Mouse (Mus musculus): ENCODE data around the gene Rell1.

The Rell1 gene

DNA sequence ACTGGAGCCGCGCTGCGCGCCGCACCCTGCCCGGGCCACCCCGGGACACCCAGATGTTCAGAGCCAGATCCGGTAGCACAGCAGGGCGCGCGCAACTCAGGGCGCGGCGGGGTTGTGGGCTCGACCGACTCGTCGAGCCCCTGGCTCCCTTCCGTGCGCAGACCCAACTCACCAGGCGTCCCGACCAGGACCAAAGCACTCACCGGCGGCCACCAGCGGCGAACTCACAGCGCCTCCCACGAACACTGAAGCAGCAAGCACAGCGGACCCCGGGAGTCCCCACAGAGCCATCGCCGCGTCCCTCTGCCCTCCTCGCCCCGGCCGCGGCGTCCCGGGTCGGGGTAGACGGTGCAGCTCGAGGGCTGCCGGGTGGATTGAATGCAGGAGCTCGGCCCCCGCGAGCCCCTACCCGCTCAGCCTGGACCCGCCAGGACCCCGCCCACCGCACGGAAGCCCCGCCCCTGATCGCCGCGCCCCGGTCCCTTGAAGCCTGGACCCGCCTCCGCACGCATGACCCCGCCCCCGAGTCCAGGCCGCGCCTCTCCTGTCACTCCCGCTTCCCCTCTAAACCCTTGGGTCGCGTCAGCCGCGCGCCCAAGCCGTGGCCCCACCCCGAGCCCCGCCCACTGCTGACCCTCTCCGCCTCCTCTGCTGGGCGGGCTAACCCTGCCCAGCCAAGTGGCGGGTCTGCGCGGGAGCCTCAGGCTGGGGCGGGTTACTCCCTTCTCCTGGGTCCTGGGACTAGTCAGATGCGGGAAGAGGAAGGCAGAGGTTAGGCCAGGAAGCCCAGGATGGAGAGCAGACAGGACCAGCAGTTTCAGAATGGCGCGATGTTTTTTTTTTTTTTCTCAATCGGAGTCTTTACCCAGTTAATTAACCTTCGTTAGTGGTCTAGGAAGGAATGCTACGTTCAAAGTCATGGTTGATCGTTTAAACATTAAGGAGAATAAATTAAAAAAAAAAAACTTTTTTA is at the start of gene Rell1:
Rell1 (minus strand) TSS at position 455 of the 973 bp plus-strand sequence.
- peak; percentile 81 for DNase-seq (ENCODE audit: low read depth)

GRCm38 (mm10) chr5:64012596-64013366 is 44.1 kb upstream of the Rell1 start:
- no peak for DNase-seq (ENCODE audit: low read depth)

DNA sequence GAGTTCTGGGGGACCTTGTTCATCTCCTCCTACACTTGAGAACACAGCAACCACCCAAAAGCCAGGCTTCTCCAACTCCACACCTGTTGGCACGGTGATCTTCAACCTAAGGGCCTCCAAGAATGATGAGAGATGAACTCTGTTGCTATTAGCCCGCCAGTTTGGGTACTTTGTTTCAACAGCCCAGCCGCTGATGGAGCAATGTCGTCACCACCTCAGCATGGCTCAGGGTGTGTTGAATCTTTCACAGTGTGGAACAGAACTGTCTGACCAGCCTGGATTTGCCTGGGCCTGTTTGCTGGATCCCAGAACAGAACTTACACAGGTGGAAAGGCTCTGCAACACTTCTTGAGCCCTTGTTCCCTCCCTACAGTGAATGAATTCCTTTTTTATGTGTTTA is 37.9 kb upstream of the Rell1 start:
- DNase-seq (ENCODE audit: low read depth) = no peak

- no peak for DNase-seq (ENCODE audit: low read depth)
Measured at GRCm38 (mm10) chr5:64003302-64003701, 34.6 kb upstream of the Rell1 start.

DNA sequence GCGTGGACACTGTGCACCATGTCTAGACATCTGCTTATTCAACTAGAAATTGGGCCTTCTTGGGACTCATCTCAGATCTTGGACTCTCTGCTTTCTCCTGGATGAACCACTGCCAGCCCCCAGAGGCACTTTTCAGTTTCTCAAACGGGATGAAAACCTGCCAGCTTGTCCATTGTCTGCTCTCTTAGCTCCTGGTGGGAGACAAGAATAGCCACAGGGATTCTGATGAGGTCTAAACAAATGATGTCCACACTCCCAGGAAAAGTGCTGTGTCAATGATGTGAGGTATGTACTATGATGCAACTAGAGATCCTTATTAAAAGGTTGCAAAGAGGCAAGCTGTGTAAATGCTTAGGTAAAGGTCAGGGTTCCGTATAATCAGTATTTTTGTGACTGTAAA is 25.2 kb upstream of the Rell1 start:
- DNase-seq (ENCODE audit: low read depth) = no peak

GRCm38 (mm10) chr5:63990675-63991074 is 22.0 kb upstream of the Rell1 start:
- no peak for DNase-seq (ENCODE audit: low read depth)

GRCm38 (mm10) chr5:63986337-63986736 is 17.6 kb upstream of the Rell1 start:
- no peak for DNase-seq (ENCODE audit: low read depth)

- no peak for DNase-seq (ENCODE audit: low read depth)
Measured at GRCm38 (mm10) chr5:63982296-63982695, 13.6 kb upstream of the Rell1 start.

DNA sequence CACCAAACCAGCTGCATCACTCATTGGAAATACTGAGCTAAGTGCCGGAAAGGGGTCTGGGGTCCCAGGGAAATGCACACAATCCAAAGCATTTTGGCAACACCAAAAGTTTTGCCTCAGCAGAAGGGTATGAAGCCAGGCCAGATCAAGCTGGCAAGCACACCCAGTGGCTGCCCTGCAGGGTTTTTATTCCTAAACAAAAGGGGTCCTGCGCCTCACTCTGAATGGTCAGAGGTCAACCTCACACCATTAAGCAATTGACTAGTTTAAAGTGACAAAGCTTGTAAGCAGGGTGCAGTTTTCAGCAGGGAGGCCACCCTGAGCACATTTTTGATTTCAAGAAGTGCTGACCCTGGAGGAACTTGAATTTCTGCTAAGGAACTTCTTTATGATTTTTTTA is 2.3 kb upstream of the Rell1 start:
- no peak for DNase-seq (ENCODE audit: low read depth)

DNA sequence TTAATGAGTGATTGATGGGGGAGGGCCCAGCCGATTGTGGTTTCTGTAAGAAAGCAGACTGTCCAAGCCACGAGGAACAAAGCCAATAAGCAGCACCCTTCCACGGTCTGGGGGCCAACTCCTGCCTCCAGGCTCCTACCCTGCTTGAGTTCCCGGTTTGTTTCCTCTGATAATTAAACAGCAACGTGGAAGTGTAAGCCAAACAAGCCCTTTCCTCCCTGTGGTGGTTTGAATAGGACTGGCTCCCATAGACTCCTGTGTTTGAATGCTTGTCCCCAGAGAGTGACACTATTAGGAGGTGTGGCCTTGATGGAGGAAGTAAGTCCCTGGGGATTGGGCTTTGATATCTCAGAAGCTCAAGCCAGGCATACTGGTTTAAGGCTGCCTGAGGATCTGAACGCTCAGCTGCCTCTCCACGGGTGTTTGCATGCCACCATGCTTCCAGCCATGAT is 1.6 kb upstream of the Rell1 start:
- no peak for DNase-seq (ENCODE audit: low read depth)

DNA sequence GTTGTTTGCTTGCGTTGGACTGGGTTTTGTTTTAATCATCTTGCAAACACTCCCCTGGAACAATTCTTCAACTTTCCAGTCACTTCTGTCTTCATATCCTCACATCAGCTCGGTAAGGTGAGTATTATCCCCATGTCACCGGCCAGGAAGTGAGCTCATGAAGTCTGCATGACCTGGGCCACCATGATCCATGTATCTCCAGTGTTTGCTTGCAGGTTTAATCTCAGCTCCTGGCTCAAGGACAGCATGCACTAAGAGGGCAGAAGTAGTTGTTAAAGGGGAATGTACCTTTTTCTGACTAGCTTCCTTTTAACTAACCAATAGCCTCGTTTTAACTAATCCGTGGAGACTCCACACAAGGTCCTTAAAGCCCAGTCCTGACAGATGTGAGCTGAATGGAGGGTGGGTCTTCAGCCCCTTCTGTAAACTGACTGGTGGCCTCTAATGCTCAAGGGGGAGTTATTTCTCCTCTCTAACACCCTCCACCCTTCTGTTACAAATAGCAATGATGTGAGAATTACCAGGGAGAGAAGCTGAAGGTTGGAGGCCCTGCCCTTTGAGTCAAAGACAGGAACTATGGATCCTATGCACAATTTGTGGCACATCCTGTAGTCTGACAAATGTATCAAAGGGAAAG is 897 bp upstream of the Rell1 start:
- no peak for DNase-seq (ENCODE audit: low read depth)

GRCm38 (mm10) chr5:63967591-63968141 is 1.0 kb downstream of the Rell1 start:
- no peak for DNase-seq (ENCODE audit: low read depth)

- DNase-seq (ENCODE audit: low read depth) = no peak
Measured at GRCm38 (mm10) chr5:63966379-63966778, 2.3 kb downstream of the Rell1 start.

DNA sequence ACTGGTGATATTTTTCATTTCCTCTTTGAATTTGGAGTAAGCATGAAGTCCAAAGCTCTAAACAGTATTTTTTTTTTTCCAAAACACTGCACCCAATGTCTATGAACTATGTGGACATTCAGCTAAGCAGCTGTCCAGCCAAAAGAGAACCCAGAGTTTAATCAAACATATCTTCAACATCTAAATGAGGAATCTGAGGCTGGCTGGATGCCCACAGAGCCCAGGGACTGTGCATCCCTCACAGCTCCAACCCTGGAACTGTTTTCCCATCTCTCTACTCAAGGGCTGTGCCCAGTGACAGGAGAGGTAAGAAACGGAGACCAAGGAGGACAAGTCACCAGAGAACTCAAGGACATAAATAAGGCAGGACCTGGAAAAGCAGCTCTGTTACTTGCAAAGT is 2.8 kb downstream of the Rell1 start:
- no peak for DNase-seq (ENCODE audit: low read depth)

GRCm38 (mm10) chr5:63964576-63964975 is 4.1 kb downstream of the Rell1 start:
- DNase-seq (ENCODE audit: low read depth) = no peak

DNA sequence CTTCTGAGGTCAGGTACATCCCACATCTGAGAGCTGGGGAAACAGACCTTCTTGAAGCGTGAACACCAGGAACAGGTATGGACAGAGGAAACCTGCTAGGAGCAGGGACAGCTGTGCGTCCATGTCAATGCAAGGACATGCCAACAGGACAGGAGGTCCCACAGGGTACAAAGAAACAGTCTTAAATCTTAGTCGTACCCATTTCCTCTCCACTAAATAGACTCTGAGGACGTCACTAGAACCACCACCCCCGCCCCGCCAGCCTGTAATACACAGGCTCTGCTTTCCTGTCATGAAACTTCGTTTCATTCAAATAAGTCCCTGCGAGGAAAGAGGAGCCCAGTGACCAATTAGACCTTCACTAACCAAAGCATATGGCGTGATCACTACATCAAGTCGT is 7.0 kb downstream of the Rell1 start:
- DNase-seq (ENCODE audit: low read depth) = no peak

- no peak for DNase-seq (ENCODE audit: low read depth)
Measured at GRCm38 (mm10) chr5:63960565-63960964, 8.1 kb downstream of the Rell1 start.

- no peak for DNase-seq (ENCODE audit: low read depth)
Measured at GRCm38 (mm10) chr5:63958963-63959708, 9.6 kb downstream of the Rell1 start.

DNA sequence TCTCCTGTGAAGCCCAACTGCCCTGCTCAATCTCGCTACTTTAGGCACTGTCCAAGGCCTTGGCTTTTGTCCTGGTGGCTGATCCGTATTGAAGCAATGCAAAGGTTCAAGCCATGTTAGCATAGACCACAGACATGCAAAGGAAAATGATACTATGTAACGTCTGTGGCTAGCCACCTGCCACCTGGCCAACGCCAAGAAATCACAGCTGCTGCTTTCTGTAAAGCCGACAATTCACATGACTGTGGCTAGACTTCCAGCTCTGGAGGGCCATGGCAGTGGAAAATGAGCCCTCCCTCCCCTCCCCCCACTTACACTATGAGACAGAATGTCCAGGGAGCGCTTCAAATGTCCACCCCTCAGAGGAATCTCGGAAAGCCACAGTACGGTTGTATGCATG is 11.1 kb downstream of the Rell1 start:
- DNase-seq (ENCODE audit: low read depth) = peak; percentile 29

DNA sequence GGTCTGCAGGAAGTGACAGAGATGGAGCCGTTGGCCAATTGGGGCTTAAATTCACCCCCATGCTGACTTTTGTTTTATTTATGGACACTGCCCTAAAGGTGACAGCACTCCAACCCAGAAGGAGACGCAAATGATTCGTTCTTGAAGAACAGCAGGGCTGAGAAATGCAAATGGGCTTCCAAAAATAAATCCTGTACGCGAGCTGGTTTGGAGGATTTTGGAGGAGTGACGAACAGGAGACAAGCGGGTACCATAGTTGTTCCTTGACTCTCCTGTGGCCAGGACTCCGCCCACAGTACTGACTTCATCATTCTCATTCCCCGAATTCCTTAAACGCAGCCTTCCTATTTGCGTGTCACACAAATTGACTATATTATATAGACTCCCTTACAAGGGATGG is 12.3 kb downstream of the Rell1 start:
- no peak for DNase-seq (ENCODE audit: low read depth)

- DNase-seq (ENCODE audit: low read depth) = peak; percentile 95
Measured at GRCm38 (mm10) chr5:63953401-63954032, 15.2 kb downstream of the Rell1 start.
